Mouse (Mus musculus) CH12.LX (cell line): ENCODE results near the gene Acoxl. TPM values are rescaled to one million over a fixed set of nuclear protein-coding genes. Genes with fewer than 3 reads are reported as not detected.
A peak's percentile ranks its signal among the peaks of the same experiment; 100 is the strongest.

ENCODE experiments used
- DNase-seq: peaks from one replicate; pipeline ENCODE4 v3.0.0-alpha.2; 2013; ENCODE audit errors: extremely low read depth
- H3K27ac ChIP-seq: 2 replicates; pipeline ENCODE4 v1.5.1; 2012; ENCODE audit warnings: low read depth, mild to moderate bottlenecking, control low read depth, moderate library complexity; ENCODE audit not compliant: insufficient read depth
- H3K27me3 ChIP-seq: replicated peaks from 2 replicates; pipeline ENCODE3; 2012; ENCODE audit warnings: inconsistent platforms
- H3K36me3 ChIP-seq, 2 experiments: replicated peaks in 1 of 2; 2 replicates each; pipeline versions ENCODE3 to v1.6.1; 2012; ENCODE audit warnings: inconsistent platforms in 1 of 2, low read length in 1 of 2, mild to moderate bottlenecking in 1 of 2, mixed read lengths in 1 of 2, moderate library complexity in 1 of 2; ENCODE audit not compliant: control insufficient read depth in 1 of 2, insufficient read depth in 1 of 2
- H3K4me1 ChIP-seq, 2 experiments: 2 replicates each; pipeline ENCODE4 v1.6.1; 2012; ENCODE audit warnings: inconsistent platforms in 1 of 2, moderate library complexity in 1 of 2; ENCODE audit not compliant: insufficient read depth in 2 of 2, control insufficient read depth in 1 of 2
- H3K4me2 ChIP-seq: 2 replicates; pipeline ENCODE4 v1.6.1; 2012; ENCODE audit warnings: low read depth, mild to moderate bottlenecking, control low read depth; ENCODE audit not compliant: poor library complexity, insufficient read depth, severe bottlenecking
- H3K4me3 ChIP-seq, 3 experiments: fragments of 150-350 bp in 1 of 3; sonication (generic) in 1 of 3; replicated peaks in 1 of 3; 2 replicates each; pipeline versions ENCODE3 to v1.5.1; 2011 to 2012; ENCODE audit warnings: low read depth in 2 of 3, low read length in 2 of 3, mild to moderate bottlenecking in 2 of 3, moderate library complexity in 2 of 3, control low read depth in 1 of 3, improper control_type of control experiment in 1 of 3, inconsistent platforms in 1 of 3, mixed read lengths in 1 of 3; ENCODE audit not compliant: poor library complexity in 1 of 3
- H3K79me2 ChIP-seq: replicated peaks from 2 replicates; pipeline ENCODE4 v1.6.1; 2012; ENCODE audit warnings: mild to moderate bottlenecking, moderate library complexity; ENCODE audit not compliant: control insufficient read depth, poor library complexity, insufficient read depth, severe bottlenecking; ENCODE audit errors: extremely low read depth
- H3K9ac ChIP-seq: 2 replicates; pipeline ENCODE4 v1.6.1; 2012; ENCODE audit warnings: low read depth, mild to moderate bottlenecking, control low read depth, moderate library complexity; ENCODE audit not compliant: insufficient read depth
- H3K9me3 ChIP-seq: replicated peaks from 2 replicates; pipeline ENCODE3; 2012; ENCODE audit warnings: low read length, inconsistent platforms, mixed read lengths
- BHLHE40 ChIP-seq: IDR thresholded peaks from 2 replicates; pipeline ENCODE4 v1.6.1; 2011; ENCODE audit warnings: mild to moderate bottlenecking, low read depth, low read length, improper control_type of control experiment
- CHD1 ChIP-seq: IDR thresholded peaks from 2 replicates; pipeline ENCODE4 v1.6.1; 2012; ENCODE audit warnings: low read depth, low read length, improper control_type of control experiment, inconsistent platforms
- CHD2 ChIP-seq: IDR thresholded peaks from 2 replicates; pipeline ENCODE4 v1.6.1; 2011; ENCODE audit warnings: low read length, improper control_type of control experiment
- ELF1 ChIP-seq: IDR thresholded peaks from 2 replicates; pipeline ENCODE4 v1.6.1; 2014; ENCODE audit warnings: low read depth, mild to moderate bottlenecking, inconsistent platforms, low read length, improper control_type of control experiment
- EP300 ChIP-seq: IDR thresholded peaks from 2 replicates; pipeline ENCODE4 v1.6.1; 2011; ENCODE audit warnings: low read length, improper control_type of control experiment
- ETS1 ChIP-seq: conservative IDR thresholded peaks from 2 replicates; pipeline ENCODE4 v1.6.1; 2012; ENCODE audit warnings: low read depth, mild to moderate bottlenecking, inconsistent platforms, low read length, improper control_type of control experiment, moderate library complexity
- HCFC1 ChIP-seq: IDR thresholded peaks from 2 replicates; pipeline ENCODE4 v1.6.1; 2012; ENCODE audit warnings: low read depth, mild to moderate bottlenecking, inconsistent platforms, low read length, improper control_type of control experiment
- JUN ChIP-seq: IDR thresholded peaks from 2 replicates; pipeline ENCODE4 v1.6.1; 2011; ENCODE audit warnings: low read depth, mild to moderate bottlenecking, low read length, improper control_type of control experiment, moderate library complexity; ENCODE audit not compliant: insufficient read depth
- JUND ChIP-seq: conservative IDR thresholded peaks from 2 replicates; pipeline ENCODE4 v1.6.1; 2011; ENCODE audit warnings: low read depth, low read length, improper control_type of control experiment
- KAT2A ChIP-seq: IDR thresholded peaks from 2 replicates; pipeline ENCODE4 v1.6.1; 2012; ENCODE audit warnings: low read length, improper control_type of control experiment, inconsistent platforms; ENCODE audit not compliant: insufficient replicate concordance
- MAFK ChIP-seq: IDR thresholded peaks from 2 replicates; pipeline ENCODE4 v1.6.1; 2011; ENCODE audit warnings: low read length, improper control_type of control experiment; ENCODE audit not compliant: insufficient replicate concordance
- MAX ChIP-seq: IDR thresholded peaks from 2 replicates; pipeline ENCODE4 v1.6.1; 2011; ENCODE audit warnings: low read length, improper control_type of control experiment
- MAZ ChIP-seq: IDR thresholded peaks from 2 replicates; pipeline ENCODE4 v1.6.1; 2012; ENCODE audit warnings: low read depth, mild to moderate bottlenecking, inconsistent platforms, low read length, improper control_type of control experiment, moderate library complexity
- MEF2A ChIP-seq: IDR thresholded peaks from 2 replicates; pipeline ENCODE4 v1.6.1; 2014; ENCODE audit warnings: low read depth, mild to moderate bottlenecking, inconsistent platforms, low read length, improper control_type of control experiment, borderline replicate concordance
- MXI1 ChIP-seq: IDR thresholded peaks from 2 replicates; pipeline ENCODE4 v1.6.1; 2011; ENCODE audit warnings: mild to moderate bottlenecking, low read depth, low read length, improper control_type of control experiment
- MYC ChIP-seq: IDR thresholded peaks from 2 replicates; pipeline ENCODE4 v1.6.1; 2011; ENCODE audit warnings: low read depth, mild to moderate bottlenecking, improper control_type of control experiment, low read length
- NELFE ChIP-seq: IDR thresholded peaks from 2 replicates; pipeline ENCODE4 v1.6.1; 2011; ENCODE audit warnings: low read depth, low read length, improper control_type of control experiment
- NRF1 ChIP-seq: IDR thresholded peaks from 2 replicates; pipeline ENCODE4 v1.6.1; 2014; ENCODE audit warnings: low read depth, mild to moderate bottlenecking, inconsistent platforms, low read length, improper control_type of control experiment, moderate library complexity
- PAX5 ChIP-seq: IDR thresholded peaks from 2 replicates; pipeline ENCODE4 v1.6.1; 2012; ENCODE audit warnings: low read length, inconsistent platforms, mixed read lengths
- POLR2A ChIP-seq: IDR thresholded peaks from 2 replicates; pipeline ENCODE4 v1.6.1; 2011; ENCODE audit warnings: low read depth, mild to moderate bottlenecking, improper control_type of control experiment, low read length
- POLR2AphosphoS2 ChIP-seq: IDR thresholded peaks from 2 replicates; pipeline ENCODE4 v1.6.1; 2011; ENCODE audit warnings: low read depth, low read length, improper control_type of control experiment
- SIN3A ChIP-seq: IDR thresholded peaks from 2 replicates; pipeline ENCODE4 v1.6.1; 2012; ENCODE audit warnings: low read length, improper control_type of control experiment, inconsistent platforms
- SMC3 ChIP-seq: IDR thresholded peaks from 2 replicates; pipeline ENCODE4 v1.6.1; 2011; ENCODE audit warnings: low read depth, low read length, improper control_type of control experiment
- TBP ChIP-seq: conservative IDR thresholded peaks from 2 replicates; pipeline ENCODE4 v1.6.1; 2011; ENCODE audit warnings: low read depth, low read length, improper control_type of control experiment
- TCF12 ChIP-seq: IDR thresholded peaks from 2 replicates; pipeline ENCODE4 v1.6.1; 2014; ENCODE audit warnings: low read depth, mild to moderate bottlenecking, inconsistent platforms, low read length, improper control_type of control experiment
- UBTF ChIP-seq: IDR thresholded peaks from 2 replicates; pipeline ENCODE4 v1.6.1; 2012; ENCODE audit warnings: low read depth, mild to moderate bottlenecking, inconsistent platforms, low read length, improper control_type of control experiment, moderate library complexity
- USF1 ChIP-seq: IDR thresholded peaks from 2 replicates; pipeline ENCODE4 v1.6.1; 2014; ENCODE audit warnings: low read depth, mild to moderate bottlenecking, inconsistent platforms, low read length, improper control_type of control experiment
- USF2 ChIP-seq: conservative IDR thresholded peaks from 2 replicates; pipeline ENCODE4 v1.6.1; 2011; ENCODE audit warnings: low read depth, low read length, improper control_type of control experiment
- ZC3H11A ChIP-seq: IDR thresholded peaks from 2 replicates; pipeline ENCODE4 v1.6.1; 2012; ENCODE audit warnings: low read depth, mild to moderate bottlenecking, inconsistent platforms, low read length, improper control_type of control experiment
- ZMIZ1 ChIP-seq: IDR thresholded peaks from 2 replicates; pipeline ENCODE4 v1.6.1; 2012; ENCODE audit warnings: low read depth, mild to moderate bottlenecking, inconsistent platforms, low read length, improper control_type of control experiment
- ZNF384 ChIP-seq: IDR thresholded peaks from 2 replicates; pipeline ENCODE4 v1.6.1; 2012; ENCODE audit warnings: low read depth, low read length, improper control_type of control experiment, inconsistent platforms
- dilution Hi-C: fragments of 300-500 bp; cut with MboI; formaldehyde crosslinking; loops from 2 replicates; pipeline ENCODE4 v1.14.3; 2020; ENCODE audit warnings: low sequenced_read_pairs; ENCODE audit not compliant: extremely low pct_unique_long_range_greater_than_20kb, extremely low pct_ligation_motif_present
- in situ Hi-C: fragments of 300-500 bp; cut with MboI; formaldehyde crosslinking; loops from 3 replicates; pipeline ENCODE4 v1.14.3; 2019; ENCODE audit warnings: low sequenced_read_pairs, low pct_ligation_motif_present, low pct_unique_long_range_greater_than_20kb, mixed read lengths
- polyA plus RNA-seq: library from polyadenylated mRNA; unstranded; fragments of >175 nt; gene quantifications from 2 replicates; pipeline ENCODE4 v1.2.1, GENCODE M21; 2012; ENCODE audit warnings: low read depth; ENCODE audit not compliant: insufficient read length
- total RNA-seq, 2 experiments: library from RNA; depleted of rRNA; stranded (reverse); fragments of 300-350 nt in 1 of 2; fragments of >200 nt in 1 of 2; gene quantifications; 2 replicates each; pipeline ENCODE4 v1.2.3; 2012 to 2014

The Acoxl gene
- total and polyA plus RNA-seq, 3 experiments, result 0.25 to 0.43 TPM; not detected in 1

GRCm38 (mm10) chr2:127791919-127792603 lies 46.6 kb upstream of the Acoxl start, which contains the start of gene Mtln:
Gene Mtln (minus strand): TSS chr2:127792488.
- Histone ChIP-seq H3K9me3 (no peaks in the 10 kb centered on the region), H3K36me3 (peaks cover 0 to 2% of the 10 kb centered on the region in 2 experiments), H3K9ac (peak within 1 kb of the TSS; percentile 56), H3K4me1 (peaks cover 2 to 25% of the 10 kb centered on the region in 2 experiments; a peak in 3 of 4 replicates), H3K27me3 (no peaks in the 10 kb centered on the region), H3K4me2 (peak within 1 kb of the TSS; percentile 83; the same call in 1 of the 2 replicates), H3K4me3 (peak within 1 kb of the TSS; percentile 63 to 84 (median 82)), H3K79me2 (peaks cover 9% of the 10 kb centered on the region; the same call in 1 of the 2 replicates), H3K27ac (peak within 1 kb of the TSS; percentile 54)
- in situ Hi-C loops (no loop called here), dilution Hi-C loops (no loop called here)
- DNase-seq, result peak; percentile 88
- TF ChIP-seq ELF1 (peak; percentile 71), USF2 (no peak), KAT2A (peak; percentile 56; the same call in 1 of the 2 replicates), CHD2 (no peak), MAFK (peak; percentile 12; the same call in 1 of the 2 replicates), MAX (peak; percentile 71; the same call in 1 of the 2 replicates), MXI1 (peak; percentile 90), SMC3 (no peak), POLR2AphosphoS2 (peak; percentile 84), JUND (0 out of 2 replicates have a peak, but pooled peaks have one; percentile 21), MEF2A (peak; percentile 28; the same call in 1 of the 2 replicates), USF1 (no peak), PAX5 (no peak), NELFE (peak; percentile 92), HCFC1 (peak; percentile 77), EP300 (no peak), ZMIZ1 (peak; percentile 82; the same call in 1 of the 2 replicates), CHD1 (0 out of 2 replicates have a peak, but pooled peaks have one; percentile 13), JUN (no peak), ETS1 (no peak), ZC3H11A (no peak), MAZ (no peak), BHLHE40 (0 out of 2 replicates have a peak, but pooled peaks have one; percentile 3), TCF12 (peak; percentile 91), UBTF (peak; percentile 69; the same call in 1 of the 2 replicates), ZNF384 (no peak), TBP (peak; percentile 94), NRF1 (peak; percentile 95), POLR2A (peak; percentile 97), SIN3A (peak; percentile 86), MYC (peak; percentile 83)
